Mouse (Mus musculus): ENCODE data around the gene Hsp90b1.
"Not testable (repeated sequence)": the region's sequence is repeated elsewhere in the genome, so short reads cannot be mapped to it uniquely, and the experiment has no call there.

DNA sequence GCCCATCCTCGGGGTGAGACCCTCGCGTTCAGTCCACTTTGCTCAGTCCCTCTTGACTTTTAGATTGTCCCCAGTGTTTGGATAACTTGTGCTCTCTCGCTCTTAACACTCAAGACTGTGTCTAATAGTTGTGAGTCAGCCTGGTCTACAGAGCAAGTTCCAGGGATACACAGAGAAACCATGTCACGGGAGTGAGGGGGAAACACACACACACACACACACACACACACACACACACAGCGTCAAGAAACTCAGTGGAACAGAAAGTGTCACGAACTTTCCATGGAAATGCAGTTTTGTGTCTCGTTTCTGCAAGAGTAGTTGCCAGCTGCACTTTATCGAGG lies 19.3 kb downstream of the Hsp90b1 start:
- not testable (repeated sequence) for TF ChIP-seq CTCF, EP300 (IDR thresholded peaks at IDR 0.05; ENCODE audit: low read depth)
